Mouse (Mus musculus) c-Kit-positive CD71-positive TER-119-positive erythroid progenitor cells, embryonic 14.5 days (primary cell): ENCODE measurements around the gene Pkd1l3.

Experiments
- DNase-seq: peaks from one replicate; pipeline ENCODE4 v3.0.0-alpha.2; 2013; ENCODE audit warnings: low spot score

Pkd1l3 gene

GRCm38 (mm10) chr8:109704565-109705319 is 90.4 kb downstream of the Pkd1l3 start:
- no peak for DNase-seq

- DNase-seq = peak; percentile 96
Observed at GRCm38 (mm10) chr8:109705320-109706075, 91.2 kb downstream of the Pkd1l3 start, which contains the start of gene Zfp821. Gene Zfp821 (plus strand): TSS chr8:109705546.

GRCm38 (mm10) chr8:109706076-109706873 is 92.0 kb downstream of the Pkd1l3 start:
- DNase-seq = peak; percentile 25

DNA sequence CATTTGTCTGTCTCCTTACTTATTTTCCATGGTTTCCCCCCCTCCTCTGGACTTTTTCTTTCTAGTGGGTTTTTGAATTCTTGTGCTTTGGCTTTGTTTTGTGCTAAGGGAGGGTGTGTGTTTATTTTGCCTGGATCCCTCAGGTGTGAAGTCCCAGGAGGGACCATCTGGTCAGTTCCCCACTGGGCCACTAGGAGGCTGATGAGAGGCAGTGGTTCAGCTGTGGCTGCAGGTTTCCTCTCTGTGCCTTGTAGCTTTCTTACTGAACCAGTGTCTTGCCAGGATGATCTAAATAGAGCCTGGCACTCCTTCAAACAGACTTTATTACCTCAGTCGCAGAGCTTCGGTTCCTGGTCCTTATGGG is 92.5 kb downstream of the Pkd1l3 start:
- peak; percentile 79 for DNase-seq

DNA sequence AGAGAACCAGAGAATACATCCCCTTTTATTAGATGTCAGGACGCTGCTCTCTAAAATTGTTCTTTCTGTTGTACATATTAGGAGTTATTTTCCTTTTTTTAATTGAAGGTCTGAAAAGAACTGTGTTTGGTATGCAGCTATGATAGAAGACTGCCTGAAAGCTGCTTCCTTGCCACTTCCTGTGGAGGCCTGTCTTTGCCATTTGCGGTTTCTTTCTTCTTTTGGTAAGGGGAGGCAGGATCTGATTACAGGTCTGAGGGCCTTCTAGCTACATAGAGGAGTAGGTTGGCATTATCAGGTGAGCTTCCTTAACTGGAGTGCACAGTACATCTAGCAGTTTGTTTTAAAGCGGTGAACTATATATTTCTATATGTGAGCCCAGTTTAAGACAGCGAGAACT is 93.6 kb downstream of the Pkd1l3 start:
- no peak for DNase-seq

DNA sequence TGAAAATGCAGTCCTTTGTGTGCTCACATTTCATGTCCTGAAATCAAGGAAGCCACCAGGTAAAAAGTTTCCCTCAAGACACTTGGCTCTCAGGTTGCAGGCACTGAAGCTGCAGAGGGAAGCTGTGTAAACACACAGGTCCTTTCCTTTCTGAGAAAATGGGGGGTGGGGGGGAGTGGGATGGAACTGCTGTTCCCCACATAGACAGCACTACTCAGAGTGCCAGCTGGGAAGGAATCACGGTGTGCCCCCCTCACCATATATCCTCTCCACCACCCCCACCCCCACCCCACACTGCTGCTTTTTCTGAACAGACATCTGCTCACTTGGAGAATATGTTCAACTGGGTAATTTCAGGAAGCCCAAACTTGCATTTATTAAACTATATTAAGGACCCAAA is 98.2 kb downstream of the Pkd1l3 start:
- no peak for DNase-seq

GRCm38 (mm10) chr8:109714961-109715360 is 100.6 kb downstream of the Pkd1l3 start:
- no peak for DNase-seq
